Mouse (Mus musculus) left cerebral cortex, postnatal 36 days (tissue): Measurements from ENCODE around the gene Aup1. TPM values are rescaled to one million over a fixed set of nuclear protein-coding genes. Genes with fewer than 3 reads are reported as not detected.

Source experiments
- DNase-seq, 2 experiments: peaks; one replicate each; pipeline ENCODE4 v3.0.0; 2021 to 2022; ENCODE audit warnings: low spot score in 2 of 2, mixed read lengths in 1 of 2
- intact Hi-C: fragments of 180-260 bp; cut with DNase I; formaldehyde crosslinking; loops from one replicate; pipeline ENCODE4 v1.15.1; 2025
- microRNA-seq: library from miRNA; unstranded; fragments of <30 nt; microRNA quantifications from one replicate; pipeline ENCODE4 v1.2.0, GENCODE M21; 2022
- total RNA-seq, 2 experiments: library from RNA; stranded (reverse); gene quantifications; 2 replicates each; pipeline ENCODE4 v1.2.3; 2021

Gene Aup1
- total RNA-seq, 2 experiments from 2014 or later, result 112 to 131 TPM

GRCm38 (mm10) chr6:83087926-83088260, 33.6 kb downstream of the Aup1 start:
- intact Hi-C loops, result no loop called here
- DNase-seq, result no peak

DNA sequence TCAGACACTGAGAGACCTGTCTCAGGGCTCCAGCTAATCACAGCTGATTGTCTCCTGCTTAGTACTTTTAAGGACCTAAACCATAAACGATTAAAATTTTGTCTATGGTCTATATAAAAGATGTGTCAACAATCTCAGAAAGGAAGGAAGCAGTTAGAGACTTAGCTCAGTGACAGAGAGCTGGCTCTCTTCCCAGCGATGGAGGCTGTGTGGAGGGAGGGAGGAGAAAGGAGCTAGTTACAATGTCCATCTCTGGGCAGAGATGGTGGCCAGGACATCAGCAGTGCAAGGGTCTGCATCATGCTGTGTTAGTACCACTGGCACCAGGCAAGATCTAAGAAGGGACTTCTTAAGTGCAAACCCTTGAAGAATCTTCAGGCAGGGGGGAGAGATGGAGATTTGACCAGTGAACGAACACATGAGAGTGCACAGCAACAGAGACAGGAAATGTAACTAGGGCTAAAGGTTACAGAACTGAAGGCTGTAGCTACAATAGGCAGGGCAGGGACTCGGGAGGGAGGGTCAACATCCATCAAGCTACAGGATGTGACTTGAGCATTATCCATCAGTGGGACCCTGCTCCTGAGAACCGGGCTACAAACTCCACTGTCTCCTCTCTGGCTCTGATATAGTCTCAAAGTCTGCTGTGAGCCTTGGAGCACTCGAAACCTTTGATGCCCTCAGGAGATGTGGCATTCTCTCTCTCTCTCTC, 38.3 kb downstream of the Aup1 start:
- DNase-seq, result no peak
- intact Hi-C loops, result no loop called here

GRCm38 (mm10) chr6:83095968-83096367, 41.6 kb downstream of the Aup1 start:
- intact Hi-C loops, result no loop called here
- DNase-seq, result no peak

- intact Hi-C loops, result no loop called here
- no peak for DNase-seq
Observed at GRCm38 (mm10) chr6:83098411-83098810, 44.1 kb downstream of the Aup1 start.

DNA sequence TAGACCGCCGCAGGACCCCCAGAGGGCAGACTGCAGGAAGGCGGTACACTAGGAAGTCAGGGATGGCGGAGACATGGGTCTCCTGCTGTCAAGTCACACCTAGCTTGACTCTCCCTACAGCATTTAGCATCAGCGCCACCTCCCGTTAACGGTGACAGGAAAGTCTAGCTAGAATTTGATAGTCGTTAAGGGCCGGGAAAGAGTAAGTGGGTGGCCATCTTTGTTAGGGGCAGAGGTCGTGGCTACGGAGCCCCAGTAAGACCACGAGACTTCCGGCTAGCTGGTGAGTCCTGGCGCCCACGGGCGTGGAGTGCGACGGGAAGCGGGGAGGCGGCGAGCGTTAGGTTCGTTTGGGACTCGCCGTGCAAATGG, 47.0 kb downstream of the Aup1 start, which contains the start of the genes Ccdc142 and Gm42688:
Gene Ccdc142 (plus strand): TSS at position 286 of the 372 bp plus-strand sequence.
Gene Gm42688 (plus strand): TSS at position 302 of the 372 bp plus-strand sequence.
- intact Hi-C loops, result loop anchor here (1.0 to 2.0 kb wide), 3 partner anchors 23 to 105 kb away; partner anchors contain the start of genes Aup1 and Htra2
- DNase-seq, result peak; percentile 88

DNA sequence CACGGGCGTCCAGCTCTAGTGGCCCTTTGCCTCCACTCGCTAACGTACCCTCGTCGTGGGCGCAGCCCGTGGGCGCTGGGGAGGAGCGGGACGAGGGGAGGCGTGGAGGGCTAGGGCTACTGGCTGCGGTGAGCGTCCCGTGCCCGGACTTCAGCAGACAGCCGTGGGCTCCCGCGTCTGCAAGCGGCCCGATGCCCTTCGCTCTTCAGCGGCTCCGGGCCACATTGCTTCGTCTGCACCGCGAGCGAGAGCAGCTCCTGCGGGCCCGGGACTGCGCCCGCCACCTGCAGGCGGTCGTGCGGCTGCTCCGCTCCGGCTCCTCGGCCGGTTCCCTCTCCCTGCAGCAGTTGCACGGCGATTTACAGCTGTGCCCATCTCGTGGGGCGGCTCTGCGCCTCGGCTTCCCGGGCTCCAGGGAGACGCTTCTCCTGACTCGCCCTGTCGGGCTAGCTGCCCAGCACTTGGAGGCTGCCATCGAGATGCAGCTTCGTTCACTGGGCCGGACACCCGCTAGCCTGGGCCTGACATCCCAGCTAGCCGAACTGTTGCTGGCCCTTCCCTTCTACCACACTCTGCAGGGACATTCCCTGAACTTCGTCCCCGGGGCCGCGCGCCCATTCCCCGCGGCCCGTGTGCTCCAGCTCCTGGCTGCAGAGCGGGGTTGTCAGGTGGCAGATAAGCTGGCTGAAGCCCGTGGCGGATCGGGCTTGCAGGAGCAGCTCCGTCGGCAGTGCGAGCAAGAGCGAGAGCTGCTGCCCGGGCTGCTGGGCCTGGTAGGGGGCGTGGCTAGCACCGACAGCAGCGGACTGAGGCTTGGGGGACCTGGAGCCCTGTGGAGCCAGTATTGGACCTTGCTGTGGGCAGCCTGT, 47.6 kb downstream of the Aup1 start:
- intact Hi-C loops, result loop anchor here (1.0 to 2.0 kb wide), 3 partner anchors 23 to 106 kb away; partner anchors contain the start of genes Aup1 and Htra2
- DNase-seq, result peak in 1 of 2 experiments; percentile 67

- no peak for DNase-seq
- intact Hi-C loops, result no loop called here
Observed at GRCm38 (mm10) chr6:83103130-83103650, 48.9 kb downstream of the Aup1 start.

DNA sequence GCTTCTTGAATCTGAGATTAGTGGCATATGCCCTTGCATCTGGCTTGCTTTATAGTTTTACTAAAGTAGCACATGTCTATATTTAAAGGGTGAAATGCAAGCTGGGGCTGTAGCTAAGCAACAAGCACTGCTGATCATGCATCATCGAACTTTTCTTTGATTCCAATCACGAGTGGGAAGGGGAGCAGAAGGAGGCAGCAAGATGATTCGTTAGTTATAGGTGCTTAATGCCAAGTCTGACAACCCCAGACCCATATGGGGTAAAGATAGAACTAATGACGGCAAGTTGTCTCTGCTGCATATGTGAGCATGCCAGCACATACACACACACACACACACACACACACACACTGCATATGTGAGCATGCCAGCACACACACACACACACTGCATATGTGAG, 49.8 kb downstream of the Aup1 start:
- intact Hi-C loops, result no loop called here
- DNase-seq, result no peak

Small RNA genes within 50 kb of the gene (microRNA-seq; reads per million reads assigned to microRNA genes)
- gene Mir3470a, result not detected
- not detected for gene Mir7040

Other genes starting within 250 kb of the Aup1 start
- 10 to 100 TPM; 37.2 to 39.0 TPM for gene Sema4f, start 114.8 kb upstream of the Aup1 start, total RNA-seq
- gene M1ap, start 107.6 kb upstream of the Aup1 start, total RNA-seq, result under 1 TPM in 1 of 2 experiments, not detected in 1; 0.22 TPM
- 1 to 10 TPM; 1.9 to 2.3 TPM for gene Dok1, start 21.1 kb upstream of the Aup1 start, total RNA-seq
- 1 to 10 TPM; 2.7 to 4.9 TPM for gene Loxl3, start 20.3 kb upstream of the Aup1 start, total RNA-seq
- 10 to 100 TPM; 41.6 to 48.5 TPM for gene Htra2, start 752 bp downstream of the Aup1 start, total RNA-seq
- under 1 TPM; 0.37 to 0.97 TPM for gene Dqx1, start 3.3 kb downstream of the Aup1 start, total RNA-seq
- not detected for gene Tlx2, start 15.8 kb downstream of the Aup1 start, total RNA-seq
- gene Pcgf1, start 23.3 kb downstream of the Aup1 start, total RNA-seq, result 10 to 100 TPM; 21.6 to 35.9 TPM
- gene Lbx2, start 31.8 kb downstream of the Aup1 start, total RNA-seq, result not detected
- gene Ccdc142, start 47.1 kb downstream of the Aup1 start, total RNA-seq, result 1 to 10 TPM; 5.1 to 9.0 TPM
- gene Gm42688, start 47.1 kb downstream of the Aup1 start, total RNA-seq, result 1 to 10 TPM; 5.3 to 5.9 TPM
- 10 to 100 TPM; 54.4 to 58.7 TPM for gene Mrpl53, start 54.5 kb downstream of the Aup1 start, total RNA-seq
- 10 to 100 TPM; 29.4 to 30.0 TPM for gene Mogs, start 61.0 kb downstream of the Aup1 start, total RNA-seq
- 10 to 100 TPM; 33.5 to 46.6 TPM for gene Wbp1, start 67.0 kb downstream of the Aup1 start, total RNA-seq
- 10 to 100 TPM; 20.5 to 26.0 TPM for gene Ino80b, start 70.9 kb downstream of the Aup1 start, total RNA-seq
- gene Rtkn, start 80.9 kb downstream of the Aup1 start, total RNA-seq, result 100 to 1,000 TPM in 1 of 2 experiments, 10 to 100 TPM in 1; 88.7 to 105 TPM
- gene Wdr54, start 101.9 kb downstream of the Aup1 start, total RNA-seq, result 10 to 100 TPM; 29.1 to 31.3 TPM
- gene 1700003E16Rik, start 101.9 kb downstream of the Aup1 start, total RNA-seq, result 10 to 100 TPM; 27.4 to 31.5 TPM
- 100 to 1,000 TPM; 373 to 386 TPM for gene Dctn1, start 111.4 kb downstream of the Aup1 start, total RNA-seq
- under 1 TPM; 0.25 to 0.69 TPM for gene Slc4a5, start 165.3 kb downstream of the Aup1 start, total RNA-seq